Mouse (Mus musculus) spleen, adult 2 months (tissue): ENCODE measurements around the gene Olfr1410.

ENCODE experiments used
- CTCF ChIP-seq: fragments of 200-500 bp; IDR thresholded peaks from 2 replicates; pipeline ENCODE4 v1.5.1; 2011; ENCODE audit warnings: mild to moderate bottlenecking, inconsistent platforms; ENCODE audit not compliant: insufficient read depth, insufficient read length, insufficient replicate concordance; ENCODE audit errors: extremely low read depth
- POLR2A ChIP-seq: fragments of 200-500 bp; IDR thresholded peaks from 2 replicates; pipeline ENCODE4 v1.6.1; 2011; ENCODE audit warnings: low read depth, low read length, inconsistent platforms

DNA sequence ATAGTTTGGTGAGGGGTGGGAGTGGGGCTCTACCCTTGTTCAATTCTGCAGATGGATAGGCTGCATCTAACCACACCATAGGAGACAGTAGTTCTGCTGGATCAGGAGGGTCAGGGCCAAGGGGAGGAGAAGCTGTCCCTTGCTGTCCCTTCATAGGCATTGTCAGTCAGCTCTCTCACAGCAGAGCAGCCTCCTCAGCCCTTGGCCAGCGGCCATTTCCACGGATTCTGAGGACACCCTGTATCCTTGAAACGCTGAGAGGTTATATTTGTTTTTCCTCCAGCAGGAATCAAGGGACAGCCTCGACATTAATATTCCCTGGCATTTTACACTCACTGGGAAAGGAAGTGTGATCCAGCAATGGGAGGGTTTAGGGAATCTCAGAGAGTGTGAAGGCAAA is 12.8 kb downstream of the Olfr1410 start:
- no peak for TF ChIP-seq CTCF
- TF ChIP-seq POLR2A, result no peak
